Mouse (Mus musculus) erythroblast, embryonic 14.5 days (primary cell): Measurements from ENCODE around the gene Cd2bp2. TPM values are rescaled to one million over a fixed set of nuclear protein-coding genes. Genes with fewer than 3 reads are reported as not detected.

Source experiments
- H3K27me3 ChIP-seq: 2 replicates; pipeline ENCODE4 v1.6.1; 2012; ENCODE audit warnings: inconsistent platforms; ENCODE audit not compliant: control insufficient read depth
- H3K36me3 ChIP-seq: 2 replicates; pipeline ENCODE4 v1.6.1; 2012; ENCODE audit warnings: mild to moderate bottlenecking, inconsistent platforms; ENCODE audit not compliant: control insufficient read depth
- H3K4me1 ChIP-seq: 2 replicates; pipeline ENCODE4 v1.6.1; 2012; ENCODE audit warnings: inconsistent platforms; ENCODE audit not compliant: control insufficient read depth
- H3K4me3 ChIP-seq: replicated peaks from 2 replicates; pipeline ENCODE3; 2012; ENCODE audit warnings: moderate library complexity, mild to moderate bottlenecking, inconsistent platforms
- H3K9me3 ChIP-seq: 2 replicates; pipeline ENCODE4 v1.6.1; 2012; ENCODE audit warnings: low read length, inconsistent platforms, mixed read lengths; ENCODE audit not compliant: control insufficient read depth
- GATA1 ChIP-seq: IDR thresholded peaks from 2 replicates; pipeline ENCODE4 v1.6.1; 2012; ENCODE audit warnings: low read length, inconsistent platforms, mixed read lengths
- TAL1 ChIP-seq: IDR thresholded peaks from 3 replicates; pipeline ENCODE4 v1.6.1; 2012; ENCODE audit warnings: low read length, inconsistent platforms, mixed read lengths
- polyA plus RNA-seq: library from polyadenylated mRNA; stranded (reverse); fragments of >175 nt; gene quantifications from 2 replicates; pipeline ENCODE4 v1.2.3, GENCODE M21; 2012

The Cd2bp2 gene
- polyA plus RNA-seq, 1 experiment, result 9.2 TPM

GRCm38 (mm10) chr7:127153477-127153876 is 42.4 kb downstream of the Cd2bp2 start:
- Histone ChIP-seq H3K4me3 (no peak overlapping the region), H3K9me3 (no peaks in the 10 kb centered on the region), H3K27me3 (no peaks in the 10 kb centered on the region), H3K36me3 (no peaks in the 10 kb centered on the region), H3K4me1 (peaks cover 8% of the 10 kb centered on the region)
- TF ChIP-seq GATA1, result no peak
- TF ChIP-seq TAL1, result no peak

GRCm38 (mm10) chr7:127152464-127152863 is 43.4 kb downstream of the Cd2bp2 start:
- Histone ChIP-seq H3K4me1 (peaks cover 12% of the 10 kb centered on the region), H3K9me3 (no peaks in the 10 kb centered on the region), H3K4me3 (no peak overlapping the region), H3K27me3 (no peaks in the 10 kb centered on the region), H3K36me3 (no peaks in the 10 kb centered on the region)
- no peak for TF ChIP-seq GATA1
- no peak for TF ChIP-seq TAL1

- no peak for TF ChIP-seq GATA1
- no peak for TF ChIP-seq TAL1
- Histone ChIP-seq H3K36me3 (no peaks in the 10 kb centered on the region), H3K4me3 (no peak overlapping the region), H3K4me1 (peaks cover 36% of the 10 kb centered on the region), H3K27me3 (no peaks in the 10 kb centered on the region), H3K9me3 (no peaks in the 10 kb centered on the region)
Observed at GRCm38 (mm10) chr7:127147901-127148300, 47.9 kb downstream of the Cd2bp2 start.

- Histone ChIP-seq H3K36me3 (no peaks in the 10 kb centered on the region), H3K27me3 (no peaks in the 10 kb centered on the region), H3K9me3 (no peaks in the 10 kb centered on the region), H3K4me1 (peaks cover 53% of the 10 kb centered on the region), H3K4me3 (no peak overlapping the region)
- TF ChIP-seq TAL1 (no peak), GATA1 (no peak)
Observed at GRCm38 (mm10) chr7:127146267-127146603, 49.6 kb downstream of the Cd2bp2 start.

- no peaks in the 10 kb centered on the region for H3K36me3 ChIP-seq
- H3K27me3 ChIP-seq, result no peaks in the 10 kb centered on the region
- no peak overlapping the region for H3K4me3 ChIP-seq
- H3K9me3 ChIP-seq, result no peaks in the 10 kb centered on the region
- no peak for TF ChIP-seq GATA1
- H3K4me1 ChIP-seq, result peaks cover 59% of the 10 kb centered on the region
Observed at GRCm38 (mm10) chr7:127145387-127146266, 50.2 kb downstream of the Cd2bp2 start.

- Histone ChIP-seq H3K4me1 (peaks cover 69% of the 10 kb centered on the region), H3K4me3 (peak overlapping the region; percentile 5), H3K9me3 (no peaks in the 10 kb centered on the region), H3K27me3 (no peaks in the 10 kb centered on the region), H3K36me3 (no peaks in the 10 kb centered on the region)
- TF ChIP-seq TAL1, result no peak
- TF ChIP-seq GATA1, result no peak
Observed at GRCm38 (mm10) chr7:127144412-127144811, 51.4 kb downstream of the Cd2bp2 start.

GRCm38 (mm10) chr7:127142666-127143065 is 53.2 kb downstream of the Cd2bp2 start:
- TF ChIP-seq GATA1 (no peak), TAL1 (no peak)
- Histone ChIP-seq H3K9me3 (no peaks in the 10 kb centered on the region), H3K4me1 (peaks cover 80% of the 10 kb centered on the region)

GRCm38 (mm10) chr7:127142214-127142613 is 53.6 kb downstream of the Cd2bp2 start:
- H3K36me3 ChIP-seq, result no peaks in the 10 kb centered on the region

More at GRCm38 (mm10) chr7:127142666-127143065, 53.2 kb downstream of the Cd2bp2 start:
- H3K27me3 ChIP-seq, result no peaks in the 10 kb centered on the region
- H3K36me3 ChIP-seq, result no peaks in the 10 kb centered on the region
- H3K4me3 ChIP-seq, result no peak overlapping the region

More at GRCm38 (mm10) chr7:127142214-127142613, 53.6 kb downstream of the Cd2bp2 start:
- no peaks in the 10 kb centered on the region for H3K27me3 ChIP-seq
- H3K9me3 ChIP-seq, result no peaks in the 10 kb centered on the region
- peaks cover 84% of the 10 kb centered on the region for H3K4me1 ChIP-seq
- no peak overlapping the region for H3K4me3 ChIP-seq
- TF ChIP-seq TAL1 (no peak), GATA1 (no peak)

Other genes starting within 250 kb of the Cd2bp2 start
- gene Asphd1, start 246.5 kb downstream of the Cd2bp2 start, polyA plus RNA-seq, result not detected in 2 replicates
- gene Sez6l2, start 245.5 kb downstream of the Cd2bp2 start, polyA plus RNA-seq, result 0.03 and 0.04 TPM in 2 replicates
- 12.0 and 13.0 TPM in 2 replicates for gene Cdipt, start 220.1 kb downstream of the Cd2bp2 start, polyA plus RNA-seq
- not detected in 2 replicates for gene Cdiptos, start 220.0 kb downstream of the Cd2bp2 start, polyA plus RNA-seq
- 0.87 and 1.2 TPM in 2 replicates for gene Mvp, start 181.4 kb downstream of the Cd2bp2 start, polyA plus RNA-seq
- gene Pagr1b, start 179.6 kb downstream of the Cd2bp2 start, polyA plus RNA-seq, result not detected in 2 replicates
- gene Pagr1a, start 178.7 kb downstream of the Cd2bp2 start, polyA plus RNA-seq, result 8.2 and 13.3 TPM in 2 replicates
- 15.4 and 20.8 TPM in 2 replicates for gene Gm42742, start 175.0 kb downstream of the Cd2bp2 start, polyA plus RNA-seq
- 0.04 and 0.17 TPM in 2 replicates for gene Prrt2, start 174.8 kb downstream of the Cd2bp2 start, polyA plus RNA-seq
- 173 and 193 TPM in 2 replicates for gene Maz, start 169.0 kb downstream of the Cd2bp2 start, polyA plus RNA-seq
- 19.9 and 23.7 TPM in 2 replicates for gene Kif22, start 153.6 kb downstream of the Cd2bp2 start, polyA plus RNA-seq
- gene Zg16, start 108.7 kb downstream of the Cd2bp2 start, polyA plus RNA-seq, result not detected in 2 replicates
- 1.2 and 1.4 TPM in 2 replicates for gene AI467606, start 104.7 kb downstream of the Cd2bp2 start, polyA plus RNA-seq
- 0.12 and 0.17 TPM in 2 replicates for gene Qprt, start 73.8 kb downstream of the Cd2bp2 start, polyA plus RNA-seq
- 0.52 and 0.83 TPM in 2 replicates for gene Spn, start 58.2 kb downstream of the Cd2bp2 start, polyA plus RNA-seq
- 9.3 and 10.4 TPM in 2 replicates for gene Tbc1d10b, start 12.4 kb upstream of the Cd2bp2 start, polyA plus RNA-seq
- 2.0 and 3.5 TPM in 2 replicates for gene Mylpf, start 12.8 kb upstream of the Cd2bp2 start, polyA plus RNA-seq
- 0.26 and 0.33 TPM in 2 replicates for gene Zfp553, start 37.0 kb upstream of the Cd2bp2 start, polyA plus RNA-seq
- 26.0 and 36.2 TPM in 2 replicates for gene Sept1, start 37.1 kb upstream of the Cd2bp2 start, polyA plus RNA-seq
- 4.0 and 4.8 TPM in 2 replicates for gene Zfp771, start 48.2 kb upstream of the Cd2bp2 start, polyA plus RNA-seq
- 9.7 and 14.1 TPM in 2 replicates for gene Dctpp1, start 64.7 kb upstream of the Cd2bp2 start, polyA plus RNA-seq
- gene Sephs2, start 78.0 kb upstream of the Cd2bp2 start, polyA plus RNA-seq, result 1.4 and 1.5 TPM in 2 replicates
- 0.06 TPM in 2 replicates for gene Itgal, start 100.2 kb upstream of the Cd2bp2 start, polyA plus RNA-seq
- 0.17 and 0.26 TPM in 2 replicates for gene Zfp768, start 149.5 kb upstream of the Cd2bp2 start, polyA plus RNA-seq
- 0.08 TPM in 1 of 2 replicates, not detected in the other for gene Zfp747, start 180.0 kb upstream of the Cd2bp2 start, polyA plus RNA-seq
- 0.02 TPM in 2 replicates for gene 9130019O22Rik, start 191.1 kb upstream of the Cd2bp2 start, polyA plus RNA-seq
- gene E430018J23Rik, start 197.6 kb upstream of the Cd2bp2 start, polyA plus RNA-seq, result 0.06 TPM in 1 of 2 replicates, not detected in the other
- gene Zfp764, start 210.8 kb upstream of the Cd2bp2 start, polyA plus RNA-seq, result 0.04 TPM in 1 of 2 replicates, not detected in the other
- gene Zfp688, start 226.0 kb upstream of the Cd2bp2 start, polyA plus RNA-seq, result 2.3 and 2.4 TPM in 2 replicates